Mouse (Mus musculus) liver, postnatal 0 days (tissue): ENCODE data around the gene Farsa.

Source experiments
- CTCF ChIP-seq: sonication (generic); IDR thresholded peaks from 2 replicates; pipeline ENCODE4 v1.5.1; 2016; ENCODE audit warnings: antibody characterized with exemption, low read depth
- EP300 ChIP-seq: IDR thresholded peaks from 2 replicates; pipeline ENCODE4 v1.6.1; 2016; ENCODE audit warnings: antibody characterized with exemption, low read depth, mild to moderate bottlenecking

DNA sequence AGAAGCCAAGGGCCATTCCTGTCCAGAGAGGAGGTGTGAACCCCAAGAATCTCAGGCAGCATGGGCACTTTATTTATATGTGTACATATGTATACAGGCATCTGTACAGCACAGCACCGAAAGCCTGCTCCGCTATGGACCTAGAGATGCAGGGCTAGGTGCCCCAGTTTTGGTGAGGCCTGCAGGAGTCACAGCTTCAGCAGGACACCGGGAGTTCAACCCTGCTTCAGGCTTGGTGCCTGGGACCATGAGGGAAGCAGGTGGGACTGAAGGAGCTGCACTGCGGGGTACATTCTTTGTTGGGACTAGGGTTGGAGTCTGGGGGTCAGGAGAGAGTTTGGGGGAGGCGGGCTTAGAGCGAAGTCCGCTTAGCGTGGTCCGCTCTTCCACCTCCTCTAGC lies 55.1 kb downstream of the Farsa start:
- TF ChIP-seq CTCF (no peak), EP300 (no peak)
